Mouse (Mus musculus) forebrain, embryonic 14.5 days (tissue): ENCODE results near the gene Bloc1s5. TPM values are rescaled to one million over a fixed set of nuclear protein-coding genes. Genes with fewer than 3 reads are reported as not detected.

Experiments used
- polyA plus RNA-seq: library from polyadenylated mRNA; unstranded; fragments of >200 nt; fragmentation: Nextera tagmentation; extraction: Ambion mirVana; gene quantifications from 2 replicates; pipeline ENCODE4 v1.2.1, GENCODE M21; 2014

The Bloc1s5 gene
- polyA plus RNA-seq, 1 experiment from 2014 or later = 21.6 TPM

Other genes starting within 250 kb of the Bloc1s5 start
- 69.4 and 72.6 TPM in 2 replicates for gene Txndc5, start 106.3 kb downstream of the Bloc1s5 start, polyA plus RNA-seq
- 104 and 112 TPM in 2 replicates for gene Eef1e1, start 23.9 kb upstream of the Bloc1s5 start, polyA plus RNA-seq